In genomic region chr2:152789591-152789999, GRCm38 (mm10) we compare ENCODE assay signal across 1 mouse cellular context.
TF ChIP-seq lines count a peak whose summit lies in the region.

No protein-coding gene starts in this region.

TF ChIP-seq in CH12.LX, 34 proteins besides CTCF, POLR2A, EP300 and RAD21 (continued from another document):
- TF ChIP-seq ZKSCAN1 (IDR thresholded peaks at IDR 0.05; ENCODE audit: borderline replicate concordance, low read depth, low read length) (no peak), ZNF384 (IDR thresholded peaks at IDR 0.05; ENCODE audit: low read depth, low read length) (no peak), MYC (IDR thresholded peaks at IDR 0.05; ENCODE audit: low read depth, low read length) (peak; percentile 73), ETS1 (conservative IDR thresholded peaks at IDR 0.05; ENCODE audit: low read depth, low read length) (peak; percentile 84), MAFK (IDR thresholded peaks at IDR 0.05; ENCODE audit: insufficient replicate concordance, low read length) (no peak), E2F4 (IDR thresholded peaks at IDR 0.05; ENCODE audit: insufficient replicate concordance, low read depth, low read length) (no peak)
TF ChIP-seq in CH12.LX: peak in this region for 8.
